In genomic region chr3:84480006-84480897, GRCm38 (mm10) we compare ENCODE assay signal across 7 mouse cellular contexts. TPM values are rescaled to one million over a fixed set of nuclear protein-coding genes. Genes with fewer than 3 reads are reported as not detected.
DNase-seq lines count a peak whose midpoint lies in the region; ATAC-seq and TF ChIP-seq lines count a peak whose summit lies in the region.

Gene Fhdc1, minus strand, starts transcription at chr3:84480429.

- peak; percentile 28 for DNase-seq in T-cell, adult 2 months (ENCODE audit: low spot score)
- DNase-seq in cerebellum, adult 2 months = peak; percentile 71 to 72
- peak; percentile 57 for DNase-seq in forebrain, postnatal 0 days
- peak; percentile 69 for DNase-seq in induced T-regulatory cell, adult 2 months (ENCODE audit: low read depth)
- peak; percentile 71 for DNase-seq in spleen, adult 12 weeks (ENCODE audit: low spot score)

- no peaks in the 10 kb centered on the region for H3K36me3 ChIP-seq in forebrain, postnatal 0 days (ENCODE audit: insufficient read depth)
- H3K36me3 ChIP-seq in limb, embryonic 13.5 days = no peaks in the 10 kb centered on the region
- H3K36me3 ChIP-seq in midbrain, embryonic 12.5 days = no peaks in the 10 kb centered on the region

- peak within 1 kb of the TSS; percentile 66 for H3K9ac ChIP-seq in forebrain, postnatal 0 days
- H3K9ac ChIP-seq in limb, embryonic 13.5 days = peak within 1 kb of the TSS; percentile 75
- peak within 1 kb of the TSS; percentile 71 for H3K9ac ChIP-seq in midbrain, embryonic 12.5 days (replicated peaks)

- H3K27ac ChIP-seq in cerebellum, adult 2 months (ENCODE audit: insufficient read depth, low read length) = peak within 1 kb of the TSS; percentile 37; the same call in 1 of the 2 replicates
- no peak within 1 kb of the TSS for H3K27ac ChIP-seq in forebrain, postnatal 0 days (ENCODE audit: low read depth, low read length)
- H3K27ac ChIP-seq in limb, embryonic 13.5 days = 0 out of 2 replicates have a peak within 1 kb of the TSS, but pooled peaks have one; percentile 10
- H3K27ac ChIP-seq in midbrain, embryonic 12.5 days (replicated peaks) = no peak within 1 kb of the TSS; the same call in 1 of the 2 replicates

- TF ChIP-seq POLR2A in cerebellum, adult 2 months (IDR thresholded peaks at IDR 0.05; ENCODE audit: borderline replicate concordance, insufficient read depth, low read length) = no peak

- H3K4me3 ChIP-seq in cerebellum, adult 2 months (replicated peaks; ENCODE audit: insufficient read depth, low read depth, low read length) = peak within 1 kb of the TSS; percentile 71
- H3K4me3 ChIP-seq in forebrain, postnatal 0 days (ENCODE audit: low read depth, low read length) = peak within 1 kb of the TSS; percentile 70
- H3K4me3 ChIP-seq in limb, embryonic 13.5 days = peak within 1 kb of the TSS; percentile 68
- peak within 1 kb of the TSS; percentile 67 for H3K4me3 ChIP-seq in midbrain, embryonic 12.5 days

- peak within 1 kb of the TSS; percentile 98 for H3K4me2 ChIP-seq in forebrain, postnatal 0 days (ENCODE audit: low read depth)
- H3K4me2 ChIP-seq in limb, embryonic 13.5 days (replicated peaks) = peak within 1 kb of the TSS; percentile 99
- H3K4me2 ChIP-seq in midbrain, embryonic 12.5 days (replicated peaks) = peak within 1 kb of the TSS; percentile 99

- TF ChIP-seq CTCF in cerebellum, adult 2 months (IDR thresholded peaks at IDR 0.05; ENCODE audit: borderline replicate concordance, insufficient read depth, low read depth, low read length) = no peak
- TF ChIP-seq CTCF in forebrain, postnatal 0 days (IDR thresholded peaks at IDR 0.05; ENCODE audit: low read depth) = no peak

- no peaks in the 10 kb centered on the region for H3K9me3 ChIP-seq in forebrain, postnatal 0 days (ENCODE audit: low read length)
- H3K9me3 ChIP-seq in limb, embryonic 13.5 days = no peaks in the 10 kb centered on the region
- no peaks in the 10 kb centered on the region for H3K9me3 ChIP-seq in midbrain, embryonic 12.5 days

- 1% methylated on average over 81 of the region's 82 CpGs for WGBS in cerebellum, adult 2 months
- under 1% methylated on average over 82 of the region's 82 CpGs for WGBS in forebrain, postnatal 0 days
- 0% methylated on average over 82 of the region's 82 CpGs for WGBS in limb, embryonic 13.5 days
- under 1% methylated on average over 82 of the region's 82 CpGs for WGBS in midbrain, embryonic 12.5 days

- ATAC-seq in forebrain, postnatal 0 days = peak; percentile 73
- ATAC-seq in limb, embryonic 13.5 days (ENCODE audit: low FRiP score, low read depth) = peak; percentile 78
- ATAC-seq in midbrain, embryonic 12.5 days (ENCODE audit: low FRiP score, low read depth) = peak; percentile 69

- no peaks in the 10 kb centered on the region for H3K27me3 ChIP-seq in cerebellum, adult 2 months (ENCODE audit: control insufficient read depth, insufficient read depth, low read length)
- H3K27me3 ChIP-seq in forebrain, postnatal 0 days (ENCODE audit: insufficient read depth, low read length) = peaks cover 22% of the 10 kb centered on the region
- H3K27me3 ChIP-seq in limb, embryonic 13.5 days = peaks cover 65% of the 10 kb centered on the region
- H3K27me3 ChIP-seq in midbrain, embryonic 12.5 days = peaks cover 71% of the 10 kb centered on the region

- 0 out of 2 replicates have a peak, but pooled peaks cover 3% of the 10 kb centered on the region for H3K4me1 ChIP-seq in cerebellum, adult 2 months (ENCODE audit: control insufficient read depth, insufficient read depth, low read length)
- 0 out of 2 replicates have a peak, but pooled peaks cover 18% of the 10 kb centered on the region for H3K4me1 ChIP-seq in forebrain, postnatal 0 days (ENCODE audit: insufficient read depth)
- H3K4me1 ChIP-seq in limb, embryonic 13.5 days = peaks cover 28% of the 10 kb centered on the region
- H3K4me1 ChIP-seq in midbrain, embryonic 12.5 days = peaks cover 24% of the 10 kb centered on the region

RNA-seq across cellular contexts. Expression of gene Fhdc1, which starts in this region (rescaled TPM):
- polyA plus RNA-seq in cerebellum, adult 2 months (2012; rRNA removed) = 5.6 and 6.8 TPM in 2 replicates
- 3.5 and 3.7 TPM in 2 replicates for total RNA-seq in forebrain, postnatal 0 days (2014; rRNA removed)
- polyA plus RNA-seq in forebrain, postnatal 0 days (2015; fragmentation: Nextera tagmentation; extraction: Ambion mirVana) = 1.6 and 1.7 TPM in 2 replicates
- 4.4 and 6.2 TPM in 2 replicates for polyA plus RNA-seq in limb, embryonic 13.5 days (2015; fragmentation: Nextera tagmentation; extraction: Ambion mirVana)
- polyA plus RNA-seq in midbrain, embryonic 12.5 days (2016; fragmentation: Nextera tagmentation; extraction: Ambion mirVana) = 3.2 and 4.9 TPM in 2 replicates

Comparison
In these comparisons a context has a peak if more than half of its experiments do, and no peak if none do; other contexts are left out.
1. H3K27ac ChIP-seq: peak in cerebellum, adult 2 months (single experiment) and limb, embryonic 13.5 days (single experiment); none in forebrain, postnatal 0 days (single experiment) and midbrain, embryonic 12.5 days (single experiment).
2. Peak in every context shown above with its lines, with median percentiles within 50 percentile points of each other: DNase-seq, H3K4me3 ChIP-seq, ATAC-seq, H3K4me2 ChIP-seq and H3K9ac ChIP-seq.